Mouse (Mus musculus) midbrain, embryonic 10.5 days (tissue): Measurements from ENCODE around the gene A830031A19Rik. TPM values are rescaled to one million over a fixed set of nuclear protein-coding genes. Genes with fewer than 3 reads are reported as not detected.

Experiments
- DNase-seq: peaks from one replicate; pipeline ENCODE4 v3.0.0-alpha.2; 2017; ENCODE audit warnings: low spot score
- H3K27ac ChIP-seq: fragments of 300-500 bp; sonication (generic); replicated peaks from 2 replicates; pipeline ENCODE4 v1.5.1; 2016; ENCODE audit warnings: mild to moderate bottlenecking
- H3K27me3 ChIP-seq: fragments of 300-500 bp; sonication (generic); 2 replicates; pipeline ENCODE4 v1.6.1; 2016; ENCODE audit warnings: low read depth, mild to moderate bottlenecking; ENCODE audit not compliant: poor library complexity, severe bottlenecking
- H3K36me3 ChIP-seq: fragments of 300-500 bp; sonication (generic); 2 replicates; pipeline ENCODE4 v1.6.1; 2016; ENCODE audit warnings: mild to moderate bottlenecking, moderate library complexity
- H3K4me1 ChIP-seq: fragments of 300-500 bp; sonication (generic); 2 replicates; pipeline ENCODE4 v1.6.1; 2016
- H3K4me3 ChIP-seq: fragments of 300-500 bp; sonication (generic); 2 replicates; pipeline ENCODE4 v1.5.1; 2016; ENCODE audit warnings: mild to moderate bottlenecking, moderate library complexity
- H3K9me3 ChIP-seq: fragments of 300-500 bp; sonication (generic); replicated peaks from 2 replicates; pipeline ENCODE4 v1.6.1; 2016; ENCODE audit warnings: mild to moderate bottlenecking
- WGBS: fragments of 180-500 bp; shearing (Covaris S2); methylation state at CpG from one replicate; pipeline ENCODE4 v1.1.7; 2016; 5-methylcytosine and 5-hydroxymethylcytosine counted together
- polyA plus RNA-seq: library from polyadenylated mRNA; unstranded; fragments of >200 nt; fragmentation: Nextera tagmentation; extraction: Ambion mirVana; gene quantifications from 2 replicates; pipeline ENCODE4 v1.2.1, GENCODE M21; 2016

A830031A19Rik gene
- not detected in 2 replicates for polyA plus RNA-seq

- H3K27ac ChIP-seq: peak within 1 kb of the TSS; percentile 94
- peaks cover 53% of the 10 kb centered on the region for H3K27me3 ChIP-seq
- under 1% methylated on average over 11 of the region's 11 CpGs for WGBS
- H3K9me3 ChIP-seq: no peaks in the 10 kb centered on the region
- H3K4me1 ChIP-seq: peaks cover 45% of the 10 kb centered on the region
- no peak for DNase-seq
- H3K4me3 ChIP-seq: peak within 1 kb of the TSS; percentile 76
- no peaks in the 10 kb centered on the region for H3K36me3 ChIP-seq
Measured at GRCm38 (mm10) chr11:24074634-24075104, at the start of gene A830031A19Rik. A830031A19Rik (minus strand) TSS chr11:24075054.

GRCm38 (mm10) chr11:24123991-24124390 lies 49.1 kb upstream of the A830031A19Rik start:
- WGBS: 89% methylated on average over 2 of the region's 2 CpGs
- DNase-seq: no peak
- Histone ChIP-seq H3K27me3 (no peaks in the 10 kb centered on the region), H3K4me1 (peaks cover 12% of the 10 kb centered on the region), H3K9me3 (no peaks in the 10 kb centered on the region), H3K27ac (no peak overlapping the region), H3K4me3 (no peak overlapping the region), H3K36me3 (no peaks in the 10 kb centered on the region)

- Histone ChIP-seq H3K27ac (no peak overlapping the region), H3K9me3 (no peaks in the 10 kb centered on the region), H3K4me1 (peaks cover 7% of the 10 kb centered on the region), H3K4me3 (no peak overlapping the region), H3K27me3 (no peaks in the 10 kb centered on the region), H3K36me3 (no peaks in the 10 kb centered on the region)
- WGBS: 94% methylated on average over 7 of the region's 7 CpGs
- DNase-seq: no peak
Measured at GRCm38 (mm10) chr11:24122899-24123298, 48.0 kb upstream of the A830031A19Rik start.

- DNase-seq: no peak
- Histone ChIP-seq H3K27ac (no peak overlapping the region), H3K4me1 (peaks cover 3% of the 10 kb centered on the region; the same call in 1 of the 2 replicates), H3K4me3 (no peak overlapping the region), H3K9me3 (no peaks in the 10 kb centered on the region), H3K27me3 (no peaks in the 10 kb centered on the region), H3K36me3 (no peaks in the 10 kb centered on the region; the same call in 1 of the 2 replicates)
- WGBS: 89% methylated on average over 9 of the region's 9 CpGs
Measured at GRCm38 (mm10) chr11:24121136-24121535, 46.3 kb upstream of the A830031A19Rik start.

GRCm38 (mm10) chr11:24116582-24117318 lies 41.9 kb upstream of the A830031A19Rik start:
- no peaks in the 10 kb centered on the region for H3K27me3 ChIP-seq
- no peaks in the 10 kb centered on the region for H3K9me3 ChIP-seq
- no peak overlapping the region for H3K4me3 ChIP-seq
- 87% methylated on average over 7 of the region's 7 CpGs for WGBS
- H3K4me1 ChIP-seq: no peaks in the 10 kb centered on the region; the same call in 1 of the 2 replicates
- H3K36me3 ChIP-seq: no peaks in the 10 kb centered on the region; the same call in 1 of the 2 replicates
- DNase-seq: no peak
- H3K27ac ChIP-seq: no peak overlapping the region

GRCm38 (mm10) chr11:24116041-24116440 lies 41.2 kb upstream of the A830031A19Rik start:
- no peak overlapping the region for H3K27ac ChIP-seq
- H3K27me3 ChIP-seq: no peaks in the 10 kb centered on the region
- WGBS: 94% methylated on average over 2 of the region's 2 CpGs
- H3K4me3 ChIP-seq: no peak overlapping the region
- DNase-seq: no peak
- H3K4me1 ChIP-seq: no peaks in the 10 kb centered on the region; the same call in 1 of the 2 replicates
- no peaks in the 10 kb centered on the region; the same call in 1 of the 2 replicates for H3K36me3 ChIP-seq
- no peaks in the 10 kb centered on the region for H3K9me3 ChIP-seq

GRCm38 (mm10) chr11:24115017-24115752 lies 40.3 kb upstream of the A830031A19Rik start:
- Histone ChIP-seq H3K27ac (no peak overlapping the region), H3K4me3 (no peak overlapping the region), H3K4me1 (peaks cover 7% of the 10 kb centered on the region; the same call in 1 of the 2 replicates), H3K9me3 (no peaks in the 10 kb centered on the region), H3K27me3 (no peaks in the 10 kb centered on the region), H3K36me3 (no peaks in the 10 kb centered on the region; the same call in 1 of the 2 replicates)
- WGBS: 85% methylated on average over 12 of the region's 12 CpGs
- DNase-seq: no peak

- Histone ChIP-seq H3K4me1 (peaks cover 8% of the 10 kb centered on the region; the same call in 1 of the 2 replicates), H3K36me3 (no peaks in the 10 kb centered on the region; the same call in 1 of the 2 replicates), H3K4me3 (no peak overlapping the region), H3K27me3 (no peaks in the 10 kb centered on the region), H3K27ac (no peak overlapping the region), H3K9me3 (no peaks in the 10 kb centered on the region)
- no peak for DNase-seq
- 62% methylated on average over 6 of the region's 6 CpGs for WGBS
Measured at GRCm38 (mm10) chr11:24111720-24112119, 36.9 kb upstream of the A830031A19Rik start.

GRCm38 (mm10) chr11:24110113-24110512 lies 35.3 kb upstream of the A830031A19Rik start:
- WGBS: 93% methylated on average over 2 of the region's 2 CpGs

GRCm38 (mm10) chr11:24109388-24109787 lies 34.5 kb upstream of the A830031A19Rik start:
- no peak overlapping the region for H3K27ac ChIP-seq
- no peak for DNase-seq
- 96% methylated on average over 3 of the region's 3 CpGs for WGBS

More at GRCm38 (mm10) chr11:24110113-24110512, 35.3 kb upstream of the A830031A19Rik start:
- H3K4me1 ChIP-seq: peaks cover 8% of the 10 kb centered on the region; the same call in 1 of the 2 replicates
- H3K9me3 ChIP-seq: no peaks in the 10 kb centered on the region
- H3K27me3 ChIP-seq: no peaks in the 10 kb centered on the region
- H3K4me3 ChIP-seq: no peak overlapping the region
- DNase-seq: no peak
- H3K27ac ChIP-seq: no peak overlapping the region
- no peaks in the 10 kb centered on the region for H3K36me3 ChIP-seq

GRCm38 (mm10) chr11:24108974-24109373 lies 34.1 kb upstream of the A830031A19Rik start:
- Histone ChIP-seq H3K4me3 (no peak overlapping the region), H3K27me3 (no peaks in the 10 kb centered on the region), H3K9me3 (no peaks in the 10 kb centered on the region), H3K27ac (no peak overlapping the region), H3K4me1 (peaks cover 14% of the 10 kb centered on the region), H3K36me3 (no peaks in the 10 kb centered on the region)
- WGBS: 81% methylated on average over 3 of the region's 3 CpGs
- no peak for DNase-seq

More at GRCm38 (mm10) chr11:24109388-24109787, 34.5 kb upstream of the A830031A19Rik start:
- Histone ChIP-seq H3K36me3 (no peaks in the 10 kb centered on the region), H3K4me3 (no peak overlapping the region), H3K27me3 (no peaks in the 10 kb centered on the region), H3K9me3 (no peaks in the 10 kb centered on the region), H3K4me1 (peaks cover 10% of the 10 kb centered on the region; the same call in 1 of the 2 replicates)

GRCm38 (mm10) chr11:24107414-24107813 lies 32.6 kb upstream of the A830031A19Rik start:
- DNase-seq: no peak
- no peak overlapping the region for H3K4me3 ChIP-seq
- peaks cover 18% of the 10 kb centered on the region for H3K4me1 ChIP-seq
- no peaks in the 10 kb centered on the region for H3K27me3 ChIP-seq
- no peak overlapping the region for H3K27ac ChIP-seq
- no peaks in the 10 kb centered on the region for H3K9me3 ChIP-seq
- 88% methylated on average over 5 of the region's 5 CpGs for WGBS
- H3K36me3 ChIP-seq: no peaks in the 10 kb centered on the region
